Mouse (Mus musculus) Patski (cell line): ENCODE results near the gene Tmem52b. TPM values are rescaled to one million over a fixed set of nuclear protein-coding genes. Genes with fewer than 3 reads are reported as not detected.
A peak's percentile ranks its signal among the peaks of the same experiment; 100 is the strongest.

Source experiments
- ATAC-seq: fragments of 100-300 bp; one replicate; pipeline ENCODE4 v1.8.0; 2021
- CTCF ChIA-PET: fragments of 350-600 bp; sonication (Branson Sonifier 250); formaldehyde crosslinking; loops from one replicate; lab custom pipeline; 2022; ENCODE audit warnings: inconsistent platforms; lab: Charles Lee
- POLR2A ChIA-PET: fragments of 350-600 bp; sonication (Branson Sonifier 250); formaldehyde crosslinking; loops from one replicate; lab custom pipeline; 2022; ENCODE audit warnings: antibody characterized with exemption, inconsistent platforms; lab: Charles Lee
- DNase-seq: peaks from one replicate; pipeline ENCODE4 v3.0.0-alpha.2; 2011; ENCODE audit warnings: low read depth, low spot score
- H3K27me3 ChIP-seq: fragments of 371-371 bp; one replicate; pipeline ENCODE4 v1.5.1; 2021
- CTCF ChIP-seq: fragments of 100-300 bp; IDR thresholded peaks from one replicate; pipeline ENCODE4 v1.5.1; 2021
- in situ Hi-C: fragments of 300-500 bp; cut with MboI; formaldehyde crosslinking; loops from 3 replicates; pipeline ENCODE4 v1.11.1; 2018; ENCODE audit warnings: low pct_unique_long_range_greater_than_20kb, mixed read lengths
- polyA plus RNA-seq: library from polyadenylated mRNA; unstranded; gene quantifications from one replicate; pipeline ENCODE4 v1.2.3, GENCODE M21; 2021

Gene Tmem52b
- polyA plus RNA-seq, 1 experiment from 2014 or later: 0.19 TPM

DNA sequence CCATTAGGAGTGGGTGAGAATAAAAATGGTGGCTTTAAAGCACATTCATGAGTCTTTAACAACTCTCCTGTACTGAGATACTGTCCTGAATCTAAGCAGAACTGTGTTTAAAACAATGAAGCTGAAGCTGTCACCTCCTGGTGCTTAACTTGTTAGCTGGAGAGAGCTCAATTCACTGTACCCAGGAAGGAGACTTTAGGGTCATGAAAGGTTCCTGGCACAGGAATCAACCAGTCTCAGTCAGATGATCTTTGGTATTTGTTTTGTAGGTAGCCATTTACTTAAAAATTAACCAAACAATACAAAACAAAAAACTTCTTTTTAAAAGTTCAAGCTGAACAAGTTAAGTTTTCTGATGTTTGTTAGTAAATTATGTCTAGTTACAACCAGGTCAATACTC is 17.9 kb downstream of the Tmem52b start:
- ChIA-PET CTCF (interaction anchor here (2.0 to 3.5 kb wide), 2 partner anchors 11 to 13 kb away, joined by 7 to 11 read pairs; no protein-coding TSS in a partner anchor), POLR2A (no interaction called here)
- DNase-seq (no peak), ATAC-seq (no peak)
- H3K27me3 ChIP-seq: no peaks in the 10 kb centered on the region
- in situ Hi-C loops: loop anchor here (25.0 kb wide), 1 partner anchor 693 kb away; the partner anchor contains the start of genes Gm44511 and Klrb1b
- no peak for TF ChIP-seq CTCF

DNA sequence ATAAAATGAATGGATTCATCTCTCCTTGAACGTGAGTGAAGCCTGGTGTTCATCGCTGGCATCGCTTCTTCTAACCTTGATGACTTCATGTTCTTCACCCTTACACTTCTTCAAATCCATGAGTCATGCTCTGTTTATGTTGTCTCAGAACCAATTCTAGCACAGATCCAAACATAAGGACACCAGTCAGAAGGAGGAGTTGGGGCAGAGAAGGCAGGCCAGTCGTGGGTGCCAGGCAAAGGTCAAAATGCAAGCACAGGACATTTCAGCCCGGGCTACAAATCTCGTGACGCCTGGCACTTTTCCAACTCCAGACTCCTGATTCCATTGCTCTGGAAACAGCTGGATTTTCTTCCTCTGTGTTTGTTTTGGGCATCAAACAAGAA is 20.2 kb downstream of the Tmem52b start:
- H3K27me3 ChIP-seq: no peaks in the 10 kb centered on the region
- CTCF ChIA-PET: interaction anchor here (1.3 kb wide), 1 partner anchor 12 kb away, joined by 6 read pairs; no protein-coding TSS in a partner anchor
- POLR2A ChIA-PET: no interaction called here
- DNase-seq: no peak
- ATAC-seq: peak; percentile 68
- in situ Hi-C loops: loop anchor here (25.0 kb wide), 1 partner anchor 695 kb away; the partner anchor contains the start of genes Gm44511 and Klrb1b
- TF ChIP-seq CTCF: no peak

DNA sequence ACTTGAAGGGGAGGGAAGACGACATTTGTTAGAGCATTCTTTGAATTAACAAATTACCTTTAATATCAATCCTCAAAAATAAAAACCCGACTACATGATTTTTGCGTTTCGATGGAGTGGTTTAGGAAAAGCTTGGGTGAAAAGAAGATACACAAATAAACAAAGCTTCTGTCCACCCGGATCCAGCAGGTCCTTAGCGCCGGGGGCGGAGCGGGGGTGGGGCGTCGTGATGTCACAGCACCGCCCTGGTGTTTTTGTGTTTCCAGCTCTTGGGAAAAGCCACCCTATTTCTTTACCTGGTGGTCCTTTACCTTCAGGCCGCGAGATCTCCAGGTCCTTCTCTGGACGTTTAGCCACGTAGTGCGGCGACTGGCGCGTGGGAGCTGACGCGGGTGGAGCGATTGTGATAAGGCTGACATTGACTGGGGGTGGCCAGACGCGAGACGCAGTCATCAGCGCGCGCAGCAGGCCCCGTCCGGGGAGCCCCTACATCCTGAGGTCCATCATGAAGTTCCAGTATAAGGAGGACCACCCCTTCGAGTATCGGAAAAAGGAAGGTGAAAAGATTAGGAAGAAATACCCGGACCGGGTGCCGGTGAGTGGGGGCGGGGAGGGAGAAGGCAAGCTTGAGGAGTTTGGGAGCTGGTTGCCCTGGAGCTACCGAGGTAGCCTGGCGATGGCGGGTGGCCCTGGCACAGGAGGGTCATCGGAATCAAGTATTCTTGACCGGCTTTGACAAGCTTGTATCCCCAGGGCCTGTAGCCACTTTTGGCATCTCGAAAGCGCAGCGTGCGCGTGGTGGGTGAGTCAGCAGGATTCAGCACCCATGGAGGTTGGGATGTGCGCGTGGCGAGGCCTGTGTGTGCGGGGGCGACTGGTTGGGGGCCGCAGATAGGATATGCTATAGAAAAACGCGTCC is 20.8 kb downstream of the Tmem52b start, which contains the start of gene Gabarapl1:
TSS of gene Gabarapl1 (plus strand) at position 219 of the 919 bp plus-strand sequence.
- H3K27me3 ChIP-seq: no peaks in the 10 kb centered on the region
- ChIA-PET POLR2A (no interaction called here), CTCF (interaction anchor here (1.3 kb wide), 1 partner anchor 11 kb away, joined by 6 read pairs; no protein-coding TSS in a partner anchor)
- in situ Hi-C loops: loop anchor here (25.0 kb wide), 1 partner anchor 696 kb away; the partner anchor contains the start of genes Gm44511 and Klrb1b
- no peak for TF ChIP-seq CTCF
- DNase-seq (peak; percentile 50), ATAC-seq (peak; percentile 69)

DNA sequence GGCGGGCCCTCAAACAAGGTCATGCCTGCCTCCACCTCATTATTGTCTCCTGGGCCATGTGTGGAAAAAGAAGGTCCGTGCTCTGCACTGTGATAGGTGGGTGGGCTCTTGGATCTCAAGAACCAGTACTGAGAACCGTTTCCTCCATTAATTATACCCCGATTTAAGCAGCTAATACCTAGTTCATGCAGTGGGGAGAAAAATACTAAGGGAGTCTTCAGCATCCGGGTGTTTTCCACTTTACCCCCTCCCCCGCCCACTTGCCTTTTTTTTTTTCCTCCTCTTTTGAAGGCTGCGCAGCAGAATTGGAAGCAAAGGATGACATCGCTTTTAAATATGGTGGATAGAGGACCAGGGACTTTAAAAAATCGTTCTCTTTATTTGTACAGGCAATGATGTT is 21.7 kb downstream of the Tmem52b start:
- ATAC-seq (no peak), DNase-seq (no peak)
- CTCF ChIA-PET: no interaction called here
- no peaks in the 10 kb centered on the region for H3K27me3 ChIP-seq
- in situ Hi-C loops: loop anchor here (25.0 kb wide), 1 partner anchor 697 kb away; the partner anchor contains the start of genes Gm44511 and Klrb1b
- POLR2A ChIA-PET: no interaction called here
- no peak for TF ChIP-seq CTCF

DNA sequence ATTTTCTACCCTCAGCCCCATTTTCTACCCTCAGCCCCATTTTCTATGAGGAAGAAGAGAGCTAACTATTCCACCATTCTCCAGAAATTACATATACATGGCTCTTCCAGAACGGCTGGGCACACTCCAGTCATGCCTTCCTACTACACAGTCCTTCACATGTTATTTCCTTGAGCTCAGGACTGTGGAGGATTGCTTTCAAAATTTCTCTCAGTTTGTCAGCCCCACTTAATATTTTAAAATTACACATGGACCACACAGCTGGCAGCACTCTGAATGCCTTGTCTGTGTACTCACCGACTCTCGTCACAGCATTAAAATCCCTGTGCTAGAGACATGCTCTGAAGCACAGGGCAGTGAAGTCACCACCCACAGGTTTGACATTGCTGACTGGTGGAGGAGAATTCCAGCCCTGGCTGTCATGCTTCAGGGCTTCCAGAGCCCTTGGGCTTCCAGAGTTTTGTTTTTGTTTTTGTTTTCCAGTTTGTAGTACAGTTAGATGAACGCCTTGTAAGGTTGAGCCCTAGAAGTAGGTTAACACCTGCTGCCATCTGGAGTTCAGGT is 22.4 kb downstream of the Tmem52b start:
- ChIA-PET POLR2A (no interaction called here), CTCF (no interaction called here)
- H3K27me3 ChIP-seq: no peaks in the 10 kb centered on the region
- ATAC-seq (peak; percentile 60), DNase-seq (no peak)
- no peak for TF ChIP-seq CTCF
- in situ Hi-C loops: loop anchor here (25.0 kb wide), 1 partner anchor 697 kb away; the partner anchor contains the start of genes Gm44511 and Klrb1b

DNA sequence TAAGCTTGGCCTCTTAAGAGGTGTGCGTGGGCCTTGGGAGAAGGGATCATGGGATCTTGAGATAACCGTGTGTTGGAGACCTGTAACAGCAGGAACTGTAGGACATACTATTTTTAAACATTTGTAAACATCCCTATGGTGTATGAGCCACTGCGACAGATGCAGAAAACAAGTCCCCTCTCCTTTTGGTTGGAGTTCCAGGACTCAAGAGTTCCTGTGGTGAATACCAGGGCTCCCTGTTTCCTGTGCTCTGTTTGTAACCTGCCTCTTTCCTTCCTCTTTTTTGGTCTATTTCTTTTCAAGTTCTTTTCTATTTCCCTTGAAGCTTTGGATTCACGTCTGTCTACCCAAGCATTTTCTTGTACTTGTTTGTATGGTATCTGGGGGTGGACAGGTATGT is 23.4 kb downstream of the Tmem52b start:
- POLR2A ChIA-PET: no interaction called here
- no peaks in the 10 kb centered on the region for H3K27me3 ChIP-seq
- CTCF ChIA-PET: interaction anchor here (1.1 kb wide), 1 partner anchor 24 kb away, joined by 3 read pairs; no protein-coding TSS in a partner anchor
- no peak for ATAC-seq
- in situ Hi-C loops: loop anchor here (25.0 kb wide), 1 partner anchor 698 kb away; the partner anchor contains the start of genes Gm44511 and Klrb1b
- TF ChIP-seq CTCF: no peak
- DNase-seq: no peak

DNA sequence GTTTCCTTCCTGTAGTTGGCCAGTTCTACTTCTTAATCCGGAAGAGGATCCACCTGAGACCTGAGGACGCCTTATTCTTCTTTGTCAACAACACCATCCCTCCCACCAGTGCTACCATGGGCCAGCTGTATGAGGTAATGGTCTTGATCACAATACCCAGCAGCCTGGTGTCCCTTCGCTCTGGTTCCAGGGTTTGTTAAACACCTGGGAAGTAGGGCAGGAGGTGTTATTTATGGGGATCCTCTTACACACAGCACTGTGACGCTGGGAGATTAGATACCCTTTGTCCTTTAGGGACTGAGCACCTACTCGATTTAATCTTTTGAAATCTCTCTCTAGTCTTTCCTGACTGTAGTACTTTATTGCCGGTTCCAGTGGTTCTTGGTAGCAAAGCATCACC is 26.2 kb downstream of the Tmem52b start:
- ChIA-PET POLR2A (no interaction called here), CTCF (interaction anchor here (1.8 kb wide), 1 partner anchor 10 kb away, joined by 5 read pairs; no protein-coding TSS in a partner anchor)
- in situ Hi-C loops: loop anchor here (25.0 kb wide), 1 partner anchor 701 kb away; the partner anchor contains the start of genes Gm44511 and Klrb1b
- no peak for ATAC-seq
- no peak for TF ChIP-seq CTCF
- H3K27me3 ChIP-seq: no peaks in the 10 kb centered on the region
- no peak for DNase-seq

DNA sequence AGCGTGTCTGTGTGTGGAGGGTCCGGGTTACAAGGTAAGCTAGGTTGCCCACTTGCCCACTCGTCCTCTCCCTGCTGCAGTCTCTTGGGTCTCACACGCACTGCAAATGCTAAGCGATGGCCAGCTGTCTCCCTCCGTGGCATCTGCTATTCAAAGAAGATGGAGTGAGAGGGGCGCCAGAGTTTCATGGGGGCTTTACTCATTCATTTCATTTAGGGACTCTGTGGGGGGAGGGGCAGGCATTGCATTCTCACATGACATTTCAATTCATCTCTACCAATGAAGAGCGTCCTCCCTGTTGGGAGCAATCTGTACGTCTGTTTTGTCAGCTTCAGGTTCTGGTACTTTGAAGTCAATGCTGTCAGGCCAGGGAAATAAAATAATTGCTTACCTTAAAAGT is 29.6 kb downstream of the Tmem52b start:
- H3K27me3 ChIP-seq: no peaks in the 10 kb centered on the region
- ChIA-PET CTCF (no interaction called here), POLR2A (no interaction called here)
- no peak for TF ChIP-seq CTCF
- in situ Hi-C loops: loop anchor here (25.0 kb wide), 1 partner anchor 705 kb away; the partner anchor contains the start of genes Gm44511 and Klrb1b
- ATAC-seq: no peak
- DNase-seq: no peak

DNA sequence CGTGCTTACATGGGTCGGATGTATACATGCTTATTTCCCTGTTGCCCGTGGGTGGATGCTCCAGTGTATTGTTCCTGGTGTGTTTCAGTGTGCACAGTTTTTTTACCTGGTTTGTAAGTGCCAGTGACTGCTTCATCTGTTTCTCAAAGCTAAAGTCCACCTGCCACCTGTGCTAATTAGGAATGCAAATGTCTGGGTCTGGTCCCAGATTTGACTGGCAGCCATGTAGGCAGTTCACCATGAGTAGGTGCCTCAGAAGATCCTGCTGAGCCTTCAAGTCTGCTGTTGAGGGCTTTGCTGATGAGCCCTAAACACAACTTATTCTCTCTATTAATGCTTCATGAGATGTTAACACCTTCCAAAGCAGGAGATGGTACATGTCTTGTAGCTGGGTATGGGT is 30.2 kb downstream of the Tmem52b start:
- no peak for TF ChIP-seq CTCF
- ChIA-PET CTCF (interaction anchor here (1.6 kb wide), 1 partner anchor 12 kb away, joined by 7 read pairs; no protein-coding TSS in a partner anchor), POLR2A (no interaction called here)
- no peak for DNase-seq
- in situ Hi-C loops: loop anchor here (25.0 kb wide), 1 partner anchor 705 kb away; the partner anchor contains the start of genes Gm44511 and Klrb1b
- H3K27me3 ChIP-seq: no peaks in the 10 kb centered on the region
- ATAC-seq: no peak
